Mouse (Mus musculus) lung, embryonic 14.5 days (tissue): ENCODE results near the gene Nudt5. TPM values are rescaled to one million over a fixed set of nuclear protein-coding genes. Genes with fewer than 3 reads are reported as not detected.

Experiments
- ATAC-seq: fragments of 200-750 bp; cut with Nextera tagmentation; 2 replicates; pipeline ENCODE4 v1.8.0; 2017; ENCODE audit warnings: mild to moderate bottlenecking, moderate TSS enrichment, moderate library complexity; ENCODE audit not compliant: insufficient read depth
- DNase-seq: peaks from one replicate; pipeline ENCODE4 v3.0.0-alpha.2; 2015
- H3K27ac ChIP-seq: fragments of 300-500 bp; sonication (generic); 2 replicates; pipeline ENCODE4 v1.5.1; 2014; ENCODE audit warnings: low read depth, mild to moderate bottlenecking, moderate library complexity
- H3K27me3 ChIP-seq: fragments of 300-500 bp; sonication (generic); 2 replicates; pipeline ENCODE4 v1.6.1; 2014; ENCODE audit warnings: low read length, control low read depth; ENCODE audit not compliant: insufficient read depth
- H3K36me3 ChIP-seq: fragments of 300-500 bp; sonication (generic); 2 replicates; pipeline ENCODE4 v1.6.1; 2014; ENCODE audit warnings: control low read depth; ENCODE audit not compliant: insufficient read depth
- H3K4me1 ChIP-seq: fragments of 300-500 bp; sonication (generic); 2 replicates; pipeline ENCODE4 v1.6.1; 2014; ENCODE audit warnings: antibody characterized with exemption, control low read depth; ENCODE audit not compliant: insufficient read depth
- H3K4me2 ChIP-seq: fragments of 300-500 bp; sonication (generic); 2 replicates; pipeline ENCODE4 v1.6.1; 2014; ENCODE audit warnings: mild to moderate bottlenecking
- H3K4me3 ChIP-seq: fragments of 300-500 bp; sonication (generic); 2 replicates; pipeline ENCODE4 v1.5.1; 2014; ENCODE audit warnings: low read depth, low read length
- H3K9ac ChIP-seq: fragments of 300-500 bp; sonication (generic); 2 replicates; pipeline ENCODE4 v1.6.1; 2014
- H3K9me3 ChIP-seq: fragments of 300-500 bp; sonication (generic); 2 replicates; pipeline ENCODE4 v1.6.1; 2016; ENCODE audit warnings: low read depth, low read length, control low read depth
- CTCF ChIP-seq: IDR thresholded peaks from 2 replicates; pipeline ENCODE4 v1.5.1; 2016; ENCODE audit warnings: antibody characterized with exemption, low read depth
- WGBS: fragments of 180-500 bp; shearing (Covaris S2); extraction: QIAGEN DNeasy Blood & Tissue Kit; methylation state at CpG from one replicate; pipeline ENCODE4 v1.1.7; 2014; 5-methylcytosine and 5-hydroxymethylcytosine counted together
- polyA plus RNA-seq: library from polyadenylated mRNA; unstranded; fragments of >200 nt; fragmentation: Nextera tagmentation; extraction: Ambion mirVana; gene quantifications from 2 replicates; pipeline ENCODE4 v1.2.1, GENCODE M21; 2014

The Nudt5 gene
- polyA plus RNA-seq, 1 experiment from 2014 or later = 83.9 TPM

DNA sequence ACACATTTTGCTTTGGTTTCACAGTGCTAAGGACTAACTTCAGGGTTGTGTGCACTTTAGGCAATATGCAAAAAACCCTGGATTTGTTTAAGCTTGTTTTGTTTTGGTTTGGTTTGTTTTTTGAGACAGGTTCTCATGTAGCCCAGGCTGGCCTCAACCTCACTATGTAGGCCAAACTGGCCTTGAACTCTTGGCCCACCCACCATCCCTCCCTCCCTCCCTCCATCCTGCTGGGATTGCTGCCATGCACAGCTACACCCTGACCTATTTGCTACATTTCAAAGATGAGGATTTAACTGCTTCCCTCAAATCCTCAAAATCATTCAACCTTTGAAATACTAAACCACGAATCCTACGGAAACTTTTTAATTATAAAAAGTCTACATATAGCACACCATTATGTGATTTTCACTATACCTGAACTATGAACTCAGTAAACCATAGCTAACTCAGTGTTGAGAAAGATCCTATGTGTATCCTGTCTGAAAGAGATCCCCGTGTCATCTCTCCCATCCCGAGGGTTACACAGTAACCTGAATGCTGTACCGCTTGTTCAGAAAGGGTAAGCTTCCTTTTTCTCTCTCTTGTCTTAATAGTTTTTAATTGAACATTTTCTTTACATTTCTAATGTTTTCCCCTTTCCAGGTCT, 19.4 kb upstream of the Nudt5 start:
- no peaks in the 10 kb centered on the region for H3K27me3 ChIP-seq

GRCm38 (mm10) chr2:5840815-5841214, 4.0 kb upstream of the Nudt5 start:
- TF ChIP-seq CTCF = no peak
- Histone ChIP-seq H3K27me3 (no peaks in the 10 kb centered on the region), H3K9ac (no peak overlapping the region), H3K4me2 (no peak overlapping the region), H3K9me3 (no peaks in the 10 kb centered on the region; the same call in 1 of the 2 replicates), H3K27ac (no peak overlapping the region), H3K4me3 (no peak overlapping the region), H3K36me3 (peaks cover 45% of the 10 kb centered on the region), H3K4me1 (no peaks in the 10 kb centered on the region)
- no peak for ATAC-seq
- WGBS = 93% methylated on average over 11 of the region's 11 CpGs
- DNase-seq = no peak

More for the DNA sequence above, 19.4 kb upstream of the Nudt5 start:
- Histone ChIP-seq H3K4me2 (no peak overlapping the region), H3K9ac (no peak overlapping the region), H3K4me1 (no peaks in the 10 kb centered on the region), H3K9me3 (no peaks in the 10 kb centered on the region), H3K4me3 (no peak overlapping the region), H3K36me3 (peaks cover 54% of the 10 kb centered on the region), H3K27ac (no peak overlapping the region)
- no peak for DNase-seq
- no peak for TF ChIP-seq CTCF
- no peak for ATAC-seq
- WGBS = 96% methylated on average over 5 of the region's 5 CpGs

DNA sequence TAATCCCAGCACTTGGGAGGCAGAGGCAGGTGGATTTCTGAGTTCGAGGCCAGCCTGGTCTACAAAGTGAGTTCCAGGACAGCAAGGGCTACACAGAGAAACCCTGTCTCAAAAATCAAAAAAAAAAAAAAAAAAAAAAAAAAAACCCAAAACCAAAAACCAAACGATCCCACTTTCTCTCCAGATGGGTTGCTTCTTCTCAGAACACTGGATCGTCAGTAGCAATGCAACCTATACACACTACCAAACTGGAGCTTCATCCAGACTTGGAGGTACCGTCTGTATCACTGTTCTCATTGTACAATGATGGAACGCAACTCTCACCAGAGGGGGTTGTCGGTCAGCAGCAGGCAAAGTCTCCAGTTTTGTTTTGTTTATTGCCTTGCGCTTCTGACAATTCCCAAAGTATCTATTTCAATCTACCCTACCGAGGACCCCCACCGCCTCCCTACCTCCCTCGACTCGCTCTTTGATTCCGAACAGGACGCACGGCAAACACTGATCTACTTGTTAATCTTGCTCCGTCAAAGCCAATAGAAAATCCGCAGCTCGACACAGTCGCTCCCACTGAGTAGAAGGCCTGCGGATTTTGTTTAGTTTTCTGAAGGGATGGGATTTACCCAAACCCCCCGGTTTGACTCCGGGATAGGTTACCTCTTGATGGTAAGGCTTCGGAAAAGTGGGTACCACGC, 492 bp upstream of the Nudt5 start:
- peak overlapping the region; percentile 76 for H3K4me3 ChIP-seq

GRCm38 (mm10) chr2:5845826-5846225, 1.0 kb downstream of the Nudt5 start:
- DNase-seq = peak; percentile 50
- Histone ChIP-seq H3K27ac (no peak overlapping the region; the same call in 1 of the 2 replicates), H3K27me3 (no peaks in the 10 kb centered on the region)

More for the DNA sequence above, 492 bp upstream of the Nudt5 start:
- no peaks in the 10 kb centered on the region for H3K27me3 ChIP-seq
- H3K27ac ChIP-seq = peak overlapping the region; percentile 91
- no peak for TF ChIP-seq CTCF
- H3K4me1 ChIP-seq = no peaks in the 10 kb centered on the region
- H3K4me2 ChIP-seq = peak overlapping the region; percentile 69
- H3K9me3 ChIP-seq = no peaks in the 10 kb centered on the region; the same call in 1 of the 2 replicates
- no peak for DNase-seq
- peak overlapping the region; percentile 84 for H3K9ac ChIP-seq
- 4% methylated on average over 23 of the region's 23 CpGs for WGBS
- peaks cover 28% of the 10 kb centered on the region for H3K36me3 ChIP-seq
- ATAC-seq = peak; percentile 19; the same call in 1 of the 2 replicates

GRCm38 (mm10) chr2:5851116-5851515, 6.3 kb downstream of the Nudt5 start:
- no peak overlapping the region for H3K4me2 ChIP-seq
- H3K9me3 ChIP-seq = no peaks in the 10 kb centered on the region
- no peak for TF ChIP-seq CTCF
- 89% methylated on average over 9 of the region's 9 CpGs for WGBS
- no peak for ATAC-seq
- peaks cover 6% of the 10 kb centered on the region; the same call in 1 of the 2 replicates for H3K36me3 ChIP-seq
- no peaks in the 10 kb centered on the region for H3K27me3 ChIP-seq
- no peak overlapping the region for H3K27ac ChIP-seq
- no peak overlapping the region for H3K9ac ChIP-seq
- DNase-seq = no peak
- no peak overlapping the region for H3K4me3 ChIP-seq
- no peaks in the 10 kb centered on the region for H3K4me1 ChIP-seq

More at GRCm38 (mm10) chr2:5845826-5846225, 1.0 kb downstream of the Nudt5 start:
- Histone ChIP-seq H3K4me1 (no peaks in the 10 kb centered on the region), H3K9ac (peak overlapping the region; percentile 84), H3K4me3 (peak overlapping the region; percentile 76), H3K4me2 (peak overlapping the region; percentile 58), H3K9me3 (no peaks in the 10 kb centered on the region), H3K36me3 (peaks cover 16% of the 10 kb centered on the region)
- no peak for TF ChIP-seq CTCF
- 14% methylated on average over 4 of the region's 4 CpGs for WGBS
- no peak for ATAC-seq

GRCm38 (mm10) chr2:5851866-5852265, 7.0 kb downstream of the Nudt5 start:
- no peaks in the 10 kb centered on the region for H3K27me3 ChIP-seq
- no peak overlapping the region for H3K4me2 ChIP-seq
- no peak overlapping the region for H3K9ac ChIP-seq
- H3K36me3 ChIP-seq = peaks cover 10% of the 10 kb centered on the region
- H3K4me1 ChIP-seq = no peaks in the 10 kb centered on the region
- H3K27ac ChIP-seq = no peak overlapping the region
- no peaks in the 10 kb centered on the region for H3K9me3 ChIP-seq
- ATAC-seq (no peak), DNase-seq (no peak)
- WGBS = 86% methylated on average over 5 of the region's 5 CpGs
- TF ChIP-seq CTCF = no peak
- no peak overlapping the region for H3K4me3 ChIP-seq

DNA sequence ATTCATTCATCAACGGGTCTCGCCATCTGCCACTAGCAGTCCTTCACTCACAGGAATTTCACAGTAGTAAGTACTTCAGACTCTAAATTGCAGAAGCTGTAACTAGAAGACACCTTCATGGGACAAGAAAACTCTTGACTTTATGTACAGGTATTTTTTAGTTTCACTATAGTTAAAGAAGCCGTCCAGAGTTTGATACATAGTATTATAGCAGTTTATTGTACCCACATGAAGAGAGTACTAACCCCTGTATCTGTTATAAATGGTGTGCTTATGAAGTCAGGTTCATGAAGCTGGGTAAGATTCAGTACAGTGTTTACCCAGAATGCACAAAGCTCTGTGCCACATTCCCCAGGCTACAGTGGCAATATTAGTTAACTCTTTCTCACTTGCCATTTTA, 18.0 kb downstream of the Nudt5 start, which contains the start of gene Gm13199:
TSS of gene Gm13199 (minus strand) at position 101 of the 400 bp plus-strand sequence.
- TF ChIP-seq CTCF = no peak
- Histone ChIP-seq H3K9ac (no peak within 1 kb of the TSS), H3K4me3 (no peak within 1 kb of the TSS), H3K4me2 (no peak within 1 kb of the TSS), H3K4me1 (no peaks in the 10 kb centered on the region), H3K27me3 (no peaks in the 10 kb centered on the region), H3K27ac (no peak within 1 kb of the TSS), H3K36me3 (peaks cover 68% of the 10 kb centered on the region), H3K9me3 (no peaks in the 10 kb centered on the region)
- 91% methylated on average over 3 of the region's 3 CpGs for WGBS
- DNase-seq (no peak), ATAC-seq (no peak)
